Mouse (Mus musculus): ENCODE data around the gene Gabarap.

Gene Gabarap

DNA sequence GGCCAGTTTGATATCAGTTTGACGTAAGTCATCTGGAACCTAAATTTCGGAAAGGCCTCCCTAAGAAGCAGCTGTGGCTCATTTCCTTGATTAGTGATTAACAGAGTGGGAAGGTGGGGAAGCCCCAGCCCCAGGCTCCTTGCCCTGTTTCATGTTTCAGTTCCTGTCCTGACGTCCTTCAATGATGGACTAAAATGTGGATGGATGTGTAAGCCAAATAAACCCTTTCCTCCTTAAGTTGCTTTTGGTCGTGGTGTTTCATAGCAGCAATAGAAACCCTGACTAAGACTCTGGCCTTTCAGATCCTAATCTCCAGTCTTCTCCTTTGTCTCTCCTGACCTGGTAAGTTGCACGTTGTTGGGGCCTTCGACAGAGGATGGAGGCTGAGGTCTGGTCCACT is 20.7 kb upstream of the Gabarap start:
- no peak for DNase-seq (ENCODE audit: low spot score)

DNA sequence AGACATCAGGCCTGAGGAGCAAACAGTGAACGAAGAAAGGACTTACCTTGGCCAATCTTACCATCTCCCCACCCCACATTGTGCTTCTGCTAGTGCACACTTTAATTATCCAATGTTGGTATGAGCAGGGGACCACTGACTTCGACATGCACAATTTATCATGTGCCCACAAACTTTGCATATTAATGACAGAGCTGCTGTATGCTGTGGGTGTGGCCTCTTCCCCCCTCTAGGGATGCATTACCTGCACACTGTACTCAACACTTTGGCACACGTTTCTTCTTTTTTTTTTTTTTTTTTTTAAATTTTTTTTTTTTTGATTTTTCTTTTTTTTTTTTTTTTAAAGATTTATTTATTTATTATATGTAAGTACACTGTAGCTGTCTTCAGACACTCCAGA is 20.2 kb upstream of the Gabarap start:
- DNase-seq (ENCODE audit: low spot score): no peak

DNA sequence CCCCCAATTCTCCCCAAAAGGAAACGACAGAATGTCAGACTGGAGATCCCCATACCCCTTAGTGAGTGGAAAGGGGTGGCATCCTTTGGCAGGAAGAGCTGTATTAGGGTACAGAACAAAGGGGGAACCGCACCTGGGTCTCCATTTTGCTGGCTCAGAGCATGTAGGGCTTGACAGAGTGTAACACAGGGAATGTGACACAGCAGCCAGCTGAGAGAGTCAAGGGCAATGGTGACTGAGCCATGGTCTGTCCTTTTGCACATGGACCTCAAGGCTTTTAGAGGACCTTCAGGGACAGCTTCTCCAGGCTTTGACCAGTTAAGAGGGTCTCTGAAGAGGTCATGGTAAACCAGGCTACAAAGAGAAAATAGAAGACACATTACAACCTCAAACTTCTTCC is 16.0 kb upstream of the Gabarap start:
- DNase-seq (ENCODE audit: low spot score): no peak

DNA sequence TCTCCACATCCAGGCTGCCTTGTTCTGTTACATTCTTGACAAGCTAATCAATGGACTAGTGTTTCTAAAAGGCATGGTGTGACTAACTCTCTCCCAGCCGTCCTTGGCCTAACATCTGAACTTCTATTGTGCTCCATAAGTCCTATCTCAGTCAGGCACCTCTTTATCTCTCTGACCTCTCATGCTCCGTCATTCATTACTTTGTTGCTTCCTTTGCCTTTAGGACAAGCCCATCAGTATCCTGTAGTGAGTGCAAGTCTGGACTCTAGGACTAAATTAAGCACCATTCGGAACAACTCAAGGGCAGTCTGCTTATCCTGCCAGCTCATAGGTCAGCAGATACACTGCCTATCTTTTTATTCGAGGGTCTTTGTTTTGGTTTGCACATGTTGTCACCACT is 14.7 kb upstream of the Gabarap start:
- DNase-seq (ENCODE audit: low spot score): no peak

DNA sequence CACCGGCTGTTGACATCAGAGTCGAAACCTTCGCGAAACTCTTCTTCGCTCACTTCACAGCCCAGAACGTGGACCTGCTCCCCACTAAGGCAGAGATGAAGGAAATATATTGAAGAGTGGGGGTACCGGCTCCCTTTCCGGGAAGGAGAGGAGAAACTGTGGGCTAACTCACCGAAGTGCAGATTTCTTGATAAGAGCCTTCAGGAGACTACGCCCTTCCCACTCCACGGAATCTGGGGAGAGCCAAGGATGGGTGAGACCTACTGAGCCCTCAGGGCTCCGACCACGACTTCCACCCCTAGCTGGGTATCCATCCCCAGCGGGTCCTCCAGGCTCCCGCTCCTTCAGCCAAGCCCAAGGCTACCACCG is 11.1 kb upstream of the Gabarap start:
- no peak for DNase-seq (ENCODE audit: low spot score)

DNA sequence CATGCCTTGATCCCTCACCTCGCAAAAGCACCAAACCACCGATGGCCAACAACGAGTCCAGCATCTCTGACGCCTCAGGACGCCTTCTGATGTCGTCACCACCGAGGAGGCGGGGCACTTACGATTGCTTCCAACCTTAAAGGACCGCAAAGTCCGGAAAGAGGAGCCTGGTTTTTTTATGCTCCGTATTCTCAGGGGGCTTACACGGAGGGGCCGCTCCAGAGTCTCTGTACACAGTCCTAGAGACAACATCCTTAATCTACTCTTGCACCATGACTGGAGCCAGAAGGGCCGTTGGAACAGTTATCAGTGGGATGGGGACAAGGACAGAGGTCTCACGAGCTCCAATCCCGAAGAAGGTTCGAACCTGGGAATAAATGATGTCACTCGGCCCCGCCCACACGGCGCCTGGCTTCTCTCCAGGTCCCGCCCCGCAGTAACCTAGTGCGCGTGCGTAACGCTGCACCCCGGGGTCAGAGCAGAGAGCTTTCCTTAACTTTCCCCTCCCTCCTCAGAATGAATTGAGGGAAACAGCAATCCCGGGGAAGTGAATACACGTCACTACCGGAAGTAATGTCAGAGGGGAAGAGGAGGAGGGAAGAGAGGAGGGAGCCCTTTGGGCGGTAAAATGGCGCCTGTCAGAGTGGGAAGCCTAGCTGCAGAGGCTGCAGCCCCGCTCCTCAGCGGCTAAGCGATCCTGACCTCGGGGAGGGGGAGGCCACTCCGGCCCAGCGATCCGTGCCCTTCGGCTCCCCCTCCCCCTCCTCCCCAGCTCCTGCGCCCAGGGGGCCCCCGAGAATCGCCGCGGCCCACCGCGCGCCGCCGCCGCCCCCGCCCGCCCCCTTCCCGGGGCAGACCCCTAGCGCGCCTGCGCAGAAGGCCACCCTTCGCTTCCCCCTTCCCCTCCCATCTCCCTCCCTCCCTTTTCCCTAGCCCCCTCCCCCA is 10.5 kb upstream of the Gabarap start:
- DNase-seq (ENCODE audit: low spot score): peak; percentile 100

DNA sequence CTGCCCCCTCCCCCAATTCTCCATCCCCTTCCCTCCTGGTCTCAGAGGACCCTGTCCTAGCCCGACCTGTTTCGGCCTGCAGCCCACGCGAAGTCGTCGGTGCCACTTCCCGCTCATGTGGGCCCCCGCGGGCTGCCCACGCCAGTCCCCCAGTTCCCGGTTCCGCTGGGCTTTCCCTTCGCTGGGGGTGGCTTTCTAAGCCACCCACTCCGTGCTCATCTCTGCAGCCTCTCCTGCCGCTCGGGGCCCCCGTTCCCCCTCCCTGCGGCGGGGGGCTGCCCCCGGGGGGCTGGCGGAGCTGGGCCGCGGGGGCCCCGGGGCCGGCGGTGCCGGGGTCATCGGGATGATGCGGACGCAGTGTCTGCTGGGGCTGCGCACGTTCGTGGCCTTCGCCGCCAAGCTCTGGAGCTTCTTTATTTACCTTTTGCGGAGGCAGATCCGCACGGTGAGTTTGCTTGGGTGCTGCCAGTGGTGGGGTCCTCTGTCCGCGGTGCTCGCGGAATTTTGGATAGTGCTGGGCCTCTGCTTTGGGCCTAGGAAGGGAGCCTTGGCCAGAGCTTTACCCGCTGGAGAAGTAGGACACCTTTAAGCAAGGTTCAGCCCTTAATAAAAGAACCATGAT is 9.7 kb upstream of the Gabarap start, which contains the start of gene Ctdnep1:
Gene Ctdnep1 (plus strand): TSS at position 16 of the 622 bp plus-strand sequence.
- peak; percentile 21 for DNase-seq (ENCODE audit: low spot score)

DNA sequence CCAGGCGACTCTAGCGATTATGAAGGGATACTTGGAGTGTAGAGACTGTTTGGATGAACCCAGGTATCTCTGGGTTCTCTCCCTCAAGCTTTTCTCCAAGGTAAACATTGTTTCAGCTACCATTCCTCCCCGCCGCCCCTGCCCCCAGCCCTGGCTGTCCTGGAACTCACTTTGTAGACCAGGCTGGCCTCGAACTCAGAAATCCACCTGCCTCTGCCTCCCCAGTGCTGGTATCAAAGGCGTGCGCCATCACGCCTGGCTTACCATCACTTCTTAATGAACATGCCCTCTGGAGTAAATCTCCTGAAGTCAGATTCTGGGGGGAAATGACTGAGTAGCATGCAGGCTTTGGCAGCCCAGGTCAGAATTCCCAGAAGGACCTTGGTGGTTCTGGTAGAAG is 8.7 kb upstream of the Gabarap start, which contains the start of gene Elp5:
Gene Elp5 (minus strand): TSS at position 293 of the 400 bp plus-strand sequence.
- no peak for DNase-seq (ENCODE audit: low spot score)

DNA sequence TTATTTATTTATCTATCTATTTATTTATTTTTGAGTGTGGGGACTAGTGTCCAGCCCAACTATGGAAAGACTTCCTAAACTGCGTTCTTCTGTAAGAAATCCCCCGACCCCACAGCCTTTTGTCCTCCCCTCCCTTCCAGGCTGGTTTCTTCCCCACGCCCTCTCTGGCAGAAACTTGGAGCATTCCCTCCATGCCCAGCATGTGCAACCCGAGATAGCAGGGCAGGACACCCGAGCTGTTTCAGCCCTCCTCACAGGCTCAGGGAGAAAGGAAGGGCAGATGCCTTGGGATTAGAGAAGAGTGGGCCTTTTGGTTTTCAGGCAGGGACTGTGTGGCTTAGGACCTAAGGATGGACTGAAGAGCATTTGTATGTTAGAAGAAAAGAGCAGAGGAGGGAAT is 8.1 kb upstream of the Gabarap start:
- no peak for DNase-seq (ENCODE audit: low spot score)

DNA sequence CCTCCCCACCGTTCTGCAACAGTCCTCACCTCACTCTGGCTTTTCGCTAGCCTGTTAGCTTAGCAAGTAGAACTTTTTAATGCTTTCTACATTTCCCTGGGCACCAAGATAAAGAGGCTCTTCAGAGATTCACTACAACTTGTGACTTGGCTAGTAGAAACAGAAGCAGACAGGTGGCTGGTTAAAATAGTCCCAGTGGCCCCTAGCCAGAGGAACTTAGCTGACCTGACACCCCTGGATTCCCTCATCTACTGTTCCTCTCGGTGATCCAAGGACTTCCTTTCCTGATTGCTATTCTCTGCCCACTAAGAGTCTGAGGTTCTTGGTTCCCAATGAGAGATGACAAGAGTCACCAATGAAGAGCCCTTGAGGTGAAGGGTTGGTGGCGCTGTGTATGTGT is 7.6 kb upstream of the Gabarap start:
- no peak for DNase-seq (ENCODE audit: low spot score)

DNA sequence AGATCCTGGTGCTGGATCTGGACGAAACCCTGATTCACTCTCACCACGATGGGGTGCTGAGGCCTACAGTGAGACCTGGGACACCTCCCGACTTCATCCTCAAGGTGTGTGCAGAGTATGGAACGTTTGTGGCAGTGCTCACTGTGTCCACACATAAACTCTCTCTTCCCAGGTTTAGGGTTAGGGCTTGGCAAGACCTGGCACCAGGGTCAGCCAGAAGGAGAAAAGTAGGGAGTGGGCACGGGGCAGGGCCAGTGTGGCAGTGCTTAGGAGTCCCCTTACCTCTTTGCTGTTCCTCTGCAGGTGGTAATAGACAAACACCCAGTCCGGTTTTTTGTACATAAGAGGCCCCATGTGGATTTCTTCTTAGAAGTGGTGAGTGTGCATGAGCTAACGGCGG is 6.5 kb upstream of the Gabarap start:
- DNase-seq (ENCODE audit: low spot score): no peak

DNA sequence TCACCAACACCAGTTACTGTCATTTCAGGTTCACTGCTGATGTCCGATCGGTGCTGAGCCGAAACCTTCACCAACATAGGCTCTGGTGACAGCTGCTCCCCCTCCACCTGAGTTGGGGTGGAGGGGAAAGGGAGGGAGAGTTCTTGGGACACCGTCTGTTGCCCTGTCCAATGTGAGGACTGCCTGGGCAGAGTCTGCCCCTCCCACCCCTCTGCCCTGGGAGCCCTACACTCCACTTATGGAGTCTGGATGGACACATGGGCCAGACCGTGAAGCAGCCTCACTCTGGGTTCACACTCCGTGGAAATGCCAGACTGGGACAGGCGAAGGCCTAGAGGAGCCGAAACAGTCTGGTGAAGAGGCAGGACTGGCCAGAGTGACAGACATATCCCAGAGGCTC is 994 bp upstream of the Gabarap start:
- DNase-seq (ENCODE audit: low spot score): no peak

DNA sequence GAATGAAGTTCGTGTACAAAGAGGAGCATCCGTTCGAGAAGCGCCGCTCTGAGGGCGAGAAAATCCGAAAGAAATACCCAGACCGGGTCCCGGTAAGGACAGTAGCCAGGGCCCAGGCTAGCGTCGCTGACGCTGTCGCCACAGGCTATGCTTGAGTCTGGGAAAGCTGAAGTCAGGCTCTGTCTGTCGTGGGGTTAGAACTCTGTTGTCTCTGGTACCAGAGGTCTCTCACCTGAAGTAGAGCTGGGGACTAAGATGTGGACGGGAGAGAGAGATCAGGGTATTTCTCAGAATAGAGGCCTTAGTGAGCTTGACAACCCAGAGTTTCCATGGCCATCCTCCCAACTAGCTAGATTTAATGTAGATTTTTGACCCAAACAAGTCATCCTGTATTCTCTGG is 768 bp downstream of the Gabarap start:
- DNase-seq (ENCODE audit: low spot score): no peak

DNA sequence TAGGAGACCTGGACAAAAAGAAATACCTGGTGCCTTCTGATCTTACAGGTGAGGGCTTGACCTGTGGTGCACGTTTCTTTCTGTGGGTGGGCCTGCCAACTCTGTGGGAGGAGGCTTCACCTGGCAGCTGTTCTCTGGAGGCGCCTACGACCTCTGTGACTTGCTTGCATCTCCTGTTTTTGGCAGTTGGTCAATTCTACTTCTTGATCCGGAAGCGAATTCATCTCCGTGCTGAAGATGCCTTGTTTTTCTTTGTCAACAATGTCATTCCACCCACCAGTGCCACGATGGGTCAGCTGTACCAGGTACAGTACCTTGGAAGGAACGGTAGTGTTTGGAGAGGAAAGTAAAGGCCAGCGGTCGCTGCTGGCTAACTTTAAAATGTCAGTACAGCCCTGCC is 1.5 kb downstream of the Gabarap start:
- no peak for DNase-seq (ENCODE audit: low spot score)

DNA sequence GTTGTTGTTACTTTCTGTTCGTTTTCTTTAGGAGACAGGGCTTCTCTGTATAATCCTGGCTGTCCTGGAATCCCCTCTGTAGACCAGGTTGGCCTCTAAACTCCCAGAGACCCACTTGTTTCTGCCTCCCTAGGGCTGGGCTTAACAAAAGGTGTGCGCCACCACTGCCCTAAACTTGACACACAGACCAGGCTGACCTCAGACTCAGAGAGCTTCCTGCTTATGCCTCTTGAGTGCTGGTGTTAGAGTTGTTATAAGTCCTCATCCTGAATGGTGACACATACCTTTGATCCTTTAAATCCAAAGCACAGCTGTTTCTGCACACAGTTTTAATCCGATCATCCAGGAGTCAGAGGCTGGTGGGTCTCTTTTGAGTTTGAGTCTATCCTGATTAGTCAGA is 2.0 kb downstream of the Gabarap start:
- no peak for DNase-seq (ENCODE audit: low spot score)

DNA sequence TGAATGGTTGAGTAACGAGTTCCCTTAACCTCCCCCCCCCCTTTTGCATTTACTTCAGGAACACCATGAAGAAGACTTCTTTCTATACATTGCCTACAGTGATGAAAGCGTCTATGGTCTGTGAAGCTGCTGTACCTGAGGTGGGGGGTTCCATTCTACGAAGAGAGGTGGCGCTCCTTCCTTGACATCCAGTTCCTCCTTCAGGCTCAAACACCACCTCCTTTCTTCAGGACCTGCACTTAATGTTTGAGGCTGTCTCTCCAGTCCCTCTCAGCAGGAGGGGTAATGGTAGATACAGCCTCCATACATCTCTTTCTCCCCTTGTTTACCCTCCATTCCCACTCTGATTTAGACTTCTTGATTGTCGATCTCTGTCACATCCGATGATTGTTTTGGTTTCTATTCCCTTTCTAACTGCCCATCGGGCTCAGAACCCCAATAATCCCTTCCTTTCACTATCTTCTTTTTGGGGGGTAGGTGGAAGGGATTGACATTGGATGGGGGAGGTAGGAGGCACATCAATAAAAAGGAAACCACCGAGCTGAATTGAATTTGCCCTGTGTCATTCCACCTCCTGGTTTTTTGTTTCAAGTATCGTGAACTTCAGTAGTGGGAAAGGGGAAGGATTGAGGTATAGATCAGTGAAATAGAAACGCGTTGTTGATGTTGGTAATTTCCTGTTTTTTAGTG is 3.6 kb downstream of the Gabarap start:
- no peak for DNase-seq (ENCODE audit: low spot score)

DNA sequence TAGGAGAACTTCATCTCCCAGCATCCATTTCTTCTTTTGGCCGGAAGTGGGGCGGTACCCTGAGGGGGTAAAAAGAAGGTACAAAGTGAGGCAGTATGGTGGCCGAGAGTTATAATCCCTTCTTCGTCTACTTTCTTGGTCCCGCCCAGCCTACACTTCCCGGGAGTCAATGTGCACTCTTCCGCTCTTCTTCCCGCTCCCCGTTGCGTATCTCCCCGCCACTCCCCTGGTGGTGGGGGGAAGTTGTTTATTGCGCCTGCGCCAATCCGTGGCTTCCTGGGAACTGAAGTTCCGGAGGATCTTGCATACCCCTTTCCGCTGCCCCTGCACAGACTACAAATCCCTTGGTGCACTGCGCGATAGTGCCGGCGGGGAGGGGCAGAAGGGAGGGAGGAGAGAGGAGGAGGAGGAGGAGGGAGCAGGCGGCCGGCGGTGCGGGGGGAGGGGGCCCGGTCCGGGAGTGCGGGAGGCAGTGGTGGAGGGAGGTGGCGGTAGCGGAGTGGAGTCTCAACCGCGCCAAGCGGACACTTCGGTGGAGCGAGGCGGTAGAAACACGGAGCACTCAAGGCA is 4.5 kb downstream of the Gabarap start, which contains the start of gene Phf23:
Gene Phf23 (plus strand): TSS at position 387 of the 570 bp plus-strand sequence.
- peak; percentile 99 for DNase-seq (ENCODE audit: low spot score)

DNA sequence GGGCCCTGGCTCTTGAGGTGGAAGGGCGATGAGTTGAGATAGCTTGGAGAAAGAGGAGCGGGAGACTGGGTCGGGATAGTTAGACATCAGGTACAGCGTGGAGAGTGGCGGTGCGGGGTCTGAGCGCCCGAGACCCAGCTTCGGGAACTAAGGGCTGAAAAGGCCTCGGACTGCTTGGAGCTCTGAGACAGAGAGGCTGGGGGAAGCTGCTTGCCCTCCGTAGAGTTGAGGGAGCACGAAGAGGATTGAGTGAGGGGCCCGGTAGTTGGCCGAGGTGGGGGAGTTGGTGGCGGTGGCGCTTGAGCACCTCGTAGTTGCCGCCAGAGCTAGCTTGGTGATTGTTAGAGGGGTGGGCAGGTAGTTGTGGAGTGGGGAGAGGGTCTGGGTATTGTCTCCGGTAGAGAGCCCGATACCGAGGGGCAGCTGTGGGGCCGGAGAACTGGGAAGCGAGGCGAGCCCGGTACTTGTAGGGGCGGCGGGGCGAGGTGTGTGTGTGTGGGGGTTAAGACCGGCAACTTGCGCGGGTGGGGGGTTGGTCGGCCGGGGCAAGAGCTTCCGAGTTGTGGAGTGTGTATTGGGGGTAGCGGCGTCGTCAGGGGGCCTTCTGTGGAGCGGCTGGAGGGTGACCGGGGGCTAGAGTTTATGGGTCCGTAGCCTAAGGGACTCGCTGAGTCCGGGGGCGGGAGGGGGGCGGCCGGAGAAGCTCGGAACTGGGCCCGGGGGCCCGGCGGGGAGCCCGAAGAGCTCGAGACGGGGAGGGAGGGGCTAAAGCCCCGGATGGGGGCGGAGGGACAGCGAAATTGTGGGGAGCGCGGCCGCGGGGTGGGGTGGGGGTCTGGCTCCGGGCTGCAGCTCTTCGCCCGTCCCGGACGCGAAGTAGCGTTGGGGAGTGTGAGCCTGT is 5.5 kb downstream of the Gabarap start:
- peak; percentile 32 for DNase-seq (ENCODE audit: low spot score)

DNA sequence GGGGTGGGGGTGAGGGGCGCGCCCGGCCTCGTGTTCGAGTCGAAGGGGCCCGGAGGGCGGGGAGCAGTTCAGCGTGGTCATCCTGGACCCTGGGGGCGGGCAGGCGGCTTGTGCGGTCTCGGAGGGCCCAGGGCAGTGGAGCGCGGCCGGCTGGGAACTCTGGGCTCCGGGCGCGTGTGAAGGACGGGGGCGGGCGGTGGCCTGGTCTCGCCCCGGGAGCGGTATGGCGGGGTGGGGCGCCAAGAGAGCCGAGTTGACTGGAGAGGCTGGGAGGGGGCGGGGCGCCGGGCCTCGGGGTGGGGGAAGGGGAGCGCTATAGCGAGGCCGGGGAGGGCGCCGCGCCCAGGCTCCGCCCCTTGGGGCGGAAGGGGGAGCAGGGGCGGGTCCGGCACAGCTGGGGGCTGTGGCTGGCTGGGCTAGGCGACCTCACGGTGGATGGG is 6.1 kb downstream of the Gabarap start:
- DNase-seq (ENCODE audit: low spot score): peak; percentile 90

DNA sequence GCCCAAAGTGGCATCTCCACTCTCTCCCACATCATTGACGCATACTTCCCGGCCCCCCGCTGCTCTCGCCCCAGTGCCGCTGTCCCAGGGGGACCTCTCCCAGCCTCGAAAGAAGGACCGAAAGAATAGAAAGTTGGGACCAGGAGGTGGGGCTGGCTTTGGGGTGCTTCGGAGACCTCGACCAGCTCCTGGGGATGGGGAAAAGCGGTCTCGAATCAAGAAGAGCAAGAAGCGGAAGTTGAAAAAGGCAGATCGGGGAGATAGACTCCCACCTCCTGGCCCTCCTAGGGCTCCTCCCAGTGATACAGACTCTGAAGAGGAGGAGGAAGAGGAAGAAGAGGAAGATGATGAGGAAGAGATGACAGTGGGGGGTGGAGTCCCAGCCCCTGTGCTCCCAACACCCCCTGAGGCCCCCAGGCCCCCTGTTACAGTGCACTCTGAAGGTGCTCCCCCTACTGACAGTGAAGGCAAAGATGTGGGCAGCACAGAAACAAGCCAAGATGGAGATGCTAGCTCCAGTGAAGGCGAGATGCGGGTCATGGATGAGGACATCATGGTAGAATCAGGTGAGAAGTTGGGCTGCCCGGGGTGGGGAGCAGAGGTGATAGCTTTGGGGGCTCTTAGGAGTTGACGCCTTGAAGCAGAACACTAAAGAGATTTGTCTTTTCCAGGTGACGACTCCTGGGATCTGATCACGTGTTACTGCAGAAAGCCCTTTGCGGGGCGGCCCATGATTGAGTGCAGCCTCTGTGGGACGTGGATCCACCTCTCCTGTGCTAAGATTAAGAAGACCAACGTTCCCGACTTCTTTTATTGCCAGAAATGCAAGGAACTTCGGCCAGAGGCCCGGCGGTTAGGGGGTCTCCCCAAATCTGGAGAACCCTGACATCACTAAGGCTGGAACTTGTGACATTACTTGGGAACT is 7.9 kb downstream of the Gabarap start:
- no peak for DNase-seq (ENCODE audit: low spot score)

Measured in embryo, embryonic 10.5 days (tissue).